Mouse (Mus musculus) T-helper 17 cell (primary cell): Measurements from ENCODE around the gene Zfp618.

Experiments
- in situ Hi-C, 2 experiments: fragments of 300-600 bp; cut with MboI, MseI; formaldehyde crosslinking; loops; 1 replicate in 1 of 2; 2 replicates in 1 of 2; pipeline ENCODE4 v1.15.1; 2025; ENCODE audit warnings: high pct_unique_total_duplicates in 2 of 2

Zfp618 gene

DNA sequence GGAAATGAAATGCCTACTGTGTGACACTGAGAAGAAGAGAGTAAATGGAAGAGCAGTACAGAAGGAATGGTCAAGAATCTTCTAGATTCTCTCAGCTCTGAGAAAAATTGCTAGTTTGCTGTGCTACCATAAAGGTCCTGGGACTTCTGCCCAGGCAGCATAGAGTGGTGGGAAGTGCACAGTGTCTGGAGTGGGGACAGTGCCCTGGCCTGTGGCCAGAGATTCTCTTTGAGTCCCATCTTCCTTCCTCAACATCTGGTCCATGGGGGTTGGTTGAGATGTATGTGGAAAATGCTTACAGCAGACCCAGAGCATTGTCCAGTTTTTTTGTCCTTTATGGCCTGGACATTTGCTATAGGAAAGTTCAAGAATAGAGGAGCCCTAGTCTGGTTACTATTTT lies 62.1 kb downstream of the Zfp618 start:
- in situ Hi-C loops: no loop called here

- in situ Hi-C loops: no loop called here
Observed at GRCm38 (mm10) chr4:63030157-63030556, 64.8 kb downstream of the Zfp618 start.

GRCm38 (mm10) chr4:63031240-63031639 lies 65.9 kb downstream of the Zfp618 start:
- in situ Hi-C loops: no loop called here

DNA sequence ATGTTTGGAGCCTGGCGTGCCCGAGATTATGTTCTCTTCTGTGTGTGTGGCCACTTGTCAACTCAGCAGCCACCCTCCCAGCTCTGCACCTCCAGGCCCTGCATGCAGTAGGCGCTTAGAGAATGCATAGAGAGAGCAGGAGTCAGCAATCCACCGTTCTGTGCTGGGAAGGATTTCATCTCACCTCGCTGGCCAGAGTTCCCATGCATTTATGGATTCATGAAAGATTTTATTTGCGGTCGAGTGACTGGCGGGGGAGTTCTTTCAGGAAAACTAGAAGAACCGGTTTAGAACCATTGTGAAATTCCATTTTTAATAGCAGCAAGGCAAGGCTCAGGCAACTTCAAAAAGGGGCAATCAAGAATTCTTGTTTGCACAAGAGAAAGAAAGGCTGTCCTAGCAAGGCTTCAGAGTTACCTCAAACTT lies 67.2 kb downstream of the Zfp618 start:
- in situ Hi-C loops: no loop called here

GRCm38 (mm10) chr4:63033724-63034123 lies 68.4 kb downstream of the Zfp618 start:
- in situ Hi-C loops: no loop called here

GRCm38 (mm10) chr4:63035991-63036390 lies 70.6 kb downstream of the Zfp618 start:
- in situ Hi-C loops: no loop called here

DNA sequence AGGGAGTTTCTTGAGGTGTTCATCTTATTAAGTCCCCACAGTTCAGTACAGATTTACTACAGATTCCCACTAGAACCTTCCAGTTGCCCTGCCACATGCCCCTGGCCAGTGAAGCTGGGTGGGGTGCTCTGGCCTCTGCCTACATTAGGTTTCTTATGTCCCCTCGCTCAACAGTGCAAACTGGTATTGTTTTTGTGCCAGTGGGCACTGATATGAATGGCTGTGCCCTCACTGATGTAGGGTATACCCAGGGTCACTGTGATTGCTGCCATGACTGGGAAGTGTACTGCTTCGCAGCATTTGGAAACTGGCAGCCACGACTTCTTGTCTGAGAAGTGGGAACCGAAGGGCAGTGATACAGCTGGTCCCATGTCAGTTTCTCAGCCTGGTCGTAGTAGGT lies 71.4 kb downstream of the Zfp618 start:
- in situ Hi-C loops: no loop called here

GRCm38 (mm10) chr4:63037555-63037954 lies 72.2 kb downstream of the Zfp618 start:
- in situ Hi-C loops: no loop called here

GRCm38 (mm10) chr4:63038265-63038664 lies 72.9 kb downstream of the Zfp618 start:
- in situ Hi-C loops: no loop called here

- in situ Hi-C loops: no loop called here
Observed at GRCm38 (mm10) chr4:63038937-63039336, 73.6 kb downstream of the Zfp618 start.

DNA sequence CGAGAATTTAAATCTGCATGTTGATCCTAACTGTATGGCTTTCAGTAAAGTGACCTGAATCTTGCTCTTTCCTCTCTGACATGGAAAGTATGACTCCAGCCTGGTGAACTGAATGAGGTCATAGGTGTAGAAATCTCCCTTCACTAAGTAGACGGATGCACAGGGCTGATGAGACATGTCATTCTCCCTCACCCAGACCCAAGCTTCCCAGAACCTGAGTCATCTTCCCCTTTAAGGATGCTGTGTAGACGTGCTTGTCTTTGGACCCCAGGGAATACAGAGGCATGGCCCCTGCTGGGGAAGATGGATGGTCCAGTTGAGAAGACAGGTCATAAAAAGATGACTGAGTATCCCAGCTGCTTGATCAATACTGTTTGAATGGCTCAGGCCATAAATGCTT lies 83.2 kb downstream of the Zfp618 start:
- in situ Hi-C loops: loop anchor here in 1 of 2 experiments (5.0 kb wide), 1 partner anchor 719 kb away; no protein-coding TSS in a partner anchor

GRCm38 (mm10) chr4:63049596-63050318 lies 84.4 kb downstream of the Zfp618 start:
- in situ Hi-C loops: loop anchor here in 1 of 2 experiments (5.0 kb wide), 1 partner anchor 718 kb away; no protein-coding TSS in a partner anchor

GRCm38 (mm10) chr4:63050319-63050676 lies 84.9 kb downstream of the Zfp618 start:
- in situ Hi-C loops: no loop called here

GRCm38 (mm10) chr4:63050949-63051348 lies 85.6 kb downstream of the Zfp618 start:
- in situ Hi-C loops: no loop called here

DNA sequence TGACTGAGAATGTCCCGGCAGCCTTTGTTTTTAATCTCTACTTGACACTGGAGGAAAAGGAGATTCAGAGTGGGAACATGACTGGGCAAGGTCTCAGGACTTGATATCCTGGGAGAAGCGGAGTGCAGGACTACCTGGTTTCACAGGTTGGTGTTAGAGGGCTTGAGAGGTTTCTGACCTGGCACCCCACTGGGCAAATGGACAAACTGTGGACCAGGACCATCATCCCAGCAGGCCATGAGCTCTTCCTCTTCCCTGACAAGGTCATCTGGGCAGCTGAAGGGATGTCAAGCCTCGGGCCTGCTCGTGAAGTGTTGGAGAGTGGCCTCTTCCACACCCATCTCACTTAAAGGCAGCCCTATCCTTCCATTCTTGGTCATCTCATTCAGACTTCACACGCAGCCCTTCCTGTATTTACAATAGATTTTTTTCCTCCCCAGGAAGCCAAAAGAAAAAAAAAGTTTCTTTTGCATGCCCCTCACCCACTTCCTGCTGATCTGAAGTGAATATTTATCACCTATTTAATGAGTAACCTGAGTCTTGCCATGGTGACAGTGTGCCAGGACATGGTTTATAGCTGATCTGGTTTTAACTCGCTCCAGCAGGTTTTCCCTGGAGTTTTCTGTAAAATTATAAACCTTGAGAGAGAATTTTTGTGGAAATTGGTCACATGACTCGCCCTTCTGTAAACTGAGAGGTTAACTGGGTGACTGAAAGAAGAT lies 86.7 kb downstream of the Zfp618 start:
- in situ Hi-C loops: no loop called here

- in situ Hi-C loops: no loop called here
Observed at GRCm38 (mm10) chr4:63052662-63053033, 87.3 kb downstream of the Zfp618 start.

- in situ Hi-C loops: no loop called here
Observed at GRCm38 (mm10) chr4:63055216-63055745, 89.9 kb downstream of the Zfp618 start.

GRCm38 (mm10) chr4:63056641-63057415 lies 91.5 kb downstream of the Zfp618 start:
- in situ Hi-C loops: no loop called here

DNA sequence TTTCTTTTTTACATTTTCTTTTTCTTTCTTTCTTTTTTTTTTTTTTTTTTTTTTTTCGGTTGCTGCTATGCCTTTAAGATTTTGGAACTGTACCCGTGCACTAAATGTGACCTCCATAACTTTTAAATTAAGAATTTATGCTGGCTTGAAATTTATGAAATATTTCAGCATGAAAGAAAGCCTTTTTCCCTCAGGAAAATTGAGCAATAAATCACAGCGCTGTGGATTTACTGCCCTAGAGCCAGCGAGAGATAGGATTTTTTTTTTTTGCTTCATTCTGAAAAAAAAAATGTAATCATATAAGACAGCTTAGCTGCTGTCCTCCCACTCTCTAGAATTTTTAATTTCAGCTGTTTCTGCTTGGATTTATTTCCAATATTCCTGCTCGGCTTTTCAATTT lies 92.2 kb downstream of the Zfp618 start:
- in situ Hi-C loops: no loop called here

DNA sequence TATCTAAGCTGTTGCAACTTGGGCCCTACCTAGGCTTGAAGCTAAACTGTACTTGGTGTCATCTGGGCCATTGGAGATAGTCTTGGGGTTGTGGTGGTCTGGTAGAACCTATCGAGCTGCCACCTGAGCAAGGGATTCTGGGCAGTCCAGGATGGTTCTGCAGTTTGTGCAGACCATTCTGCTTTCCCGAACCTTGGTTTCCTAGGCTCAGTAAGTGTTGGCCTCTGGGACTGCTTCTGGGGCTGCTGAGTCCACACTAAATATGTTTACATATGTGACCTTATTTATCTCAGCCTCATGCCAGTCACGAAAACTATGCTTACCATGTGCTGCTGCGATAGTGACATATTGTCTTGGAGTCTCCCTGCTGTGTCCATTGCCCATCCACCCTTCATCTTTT lies 93.3 kb downstream of the Zfp618 start:
- in situ Hi-C loops: no loop called here

- in situ Hi-C loops: no loop called here
Observed at GRCm38 (mm10) chr4:63060358-63060757, 95.0 kb downstream of the Zfp618 start.

- in situ Hi-C loops: no loop called here
Observed at GRCm38 (mm10) chr4:63061411-63061810, 96.0 kb downstream of the Zfp618 start.
